Mouse (Mus musculus): ENCODE measurements around the gene Zfp91. TPM values are rescaled to one million over a fixed set of nuclear protein-coding genes. Genes with fewer than 3 reads are reported as not detected.

Zfp91 gene
- total RNA-seq (2021), result 10 to 100 TPM; 76.2 to 77.0 TPM

- peak; percentile 95 for DNase-seq (ENCODE audit: low spot score)
- intact Hi-C loops (cut with DNase I), result loop anchor here (5.0 to 10.0 kb wide), 4 partner anchors 203 to 881 kb away; partner anchors contain the start of gene Patl1
Observed at GRCm38 (mm10) chr19:12795511-12796327, at the start of gene Zfp91, which contains the start of gene Lpxn. Zfp91 (minus strand) TSS chr19:12796126. Lpxn (plus strand) TSS chr19:12796193.

- intact Hi-C loops (cut with DNase I), result no loop called here
- DNase-seq (ENCODE audit: low spot score), result no peak
Observed at GRCm38 (mm10) chr19:12838507-12838906, 42.6 kb upstream of the Zfp91 start.

- intact Hi-C loops (cut with DNase I), result no loop called here
- DNase-seq (ENCODE audit: low spot score), result no peak
Observed at GRCm38 (mm10) chr19:12833625-12834024, 37.7 kb upstream of the Zfp91 start.

GRCm38 (mm10) chr19:12831559-12831958 is 35.6 kb upstream of the Zfp91 start:
- intact Hi-C loops (cut with DNase I), result no loop called here

GRCm38 (mm10) chr19:12830823-12831430 is 35.0 kb upstream of the Zfp91 start:
- intact Hi-C loops (cut with DNase I), result no loop called here
- no peak for DNase-seq (ENCODE audit: low spot score)

More at GRCm38 (mm10) chr19:12831559-12831958, 35.6 kb upstream of the Zfp91 start:
- DNase-seq (ENCODE audit: low spot score), result no peak

GRCm38 (mm10) chr19:12824549-12824948 is 28.6 kb upstream of the Zfp91 start:
- DNase-seq (ENCODE audit: low spot score), result no peak
- intact Hi-C loops (cut with DNase I), result loop anchor here (5.0 kb wide), 1 partner anchor 232 kb away; no protein-coding TSS in a partner anchor

- intact Hi-C loops (cut with DNase I), result loop anchor here (1.0 to 5.0 kb wide), 3 partner anchors 58 to 302 kb away; no protein-coding TSS in a partner anchor
- no peak for DNase-seq (ENCODE audit: low spot score)
Observed at GRCm38 (mm10) chr19:12820383-12820782, 24.5 kb upstream of the Zfp91 start.

GRCm38 (mm10) chr19:12818507-12818906 is 22.6 kb upstream of the Zfp91 start:
- DNase-seq (ENCODE audit: low spot score), result no peak
- intact Hi-C loops (cut with DNase I), result loop anchor here (5.0 kb wide), 1 partner anchor 96 kb away; no protein-coding TSS in a partner anchor

- intact Hi-C loops (cut with DNase I), result no loop called here
- DNase-seq (ENCODE audit: low spot score), result no peak
Observed at GRCm38 (mm10) chr19:12813883-12814282, 18.0 kb upstream of the Zfp91 start.

- DNase-seq (ENCODE audit: low spot score), result no peak
- intact Hi-C loops (cut with DNase I), result no loop called here
Observed at GRCm38 (mm10) chr19:12812644-12813364, 16.9 kb upstream of the Zfp91 start.

- DNase-seq (ENCODE audit: low spot score), result no peak
- intact Hi-C loops (cut with DNase I), result no loop called here
Observed at GRCm38 (mm10) chr19:12806214-12806613, 10.3 kb upstream of the Zfp91 start.

- DNase-seq (ENCODE audit: low spot score), result no peak
- intact Hi-C loops (cut with DNase I), result no loop called here
Observed at GRCm38 (mm10) chr19:12805730-12806129, 9.8 kb upstream of the Zfp91 start.

- intact Hi-C loops (cut with DNase I), result no loop called here
- no peak for DNase-seq (ENCODE audit: low spot score)
Observed at GRCm38 (mm10) chr19:12804237-12804636, 8.3 kb upstream of the Zfp91 start.

GRCm38 (mm10) chr19:12802830-12803229 is 6.9 kb upstream of the Zfp91 start:
- intact Hi-C loops (cut with DNase I), result no loop called here
- no peak for DNase-seq (ENCODE audit: low spot score)

GRCm38 (mm10) chr19:12801046-12801445 is 5.1 kb upstream of the Zfp91 start:
- DNase-seq (ENCODE audit: low spot score), result no peak
- intact Hi-C loops (cut with DNase I), result no loop called here

GRCm38 (mm10) chr19:12800621-12801020 is 4.7 kb upstream of the Zfp91 start:
- intact Hi-C loops (cut with DNase I), result no loop called here
- no peak for DNase-seq (ENCODE audit: low spot score)

GRCm38 (mm10) chr19:12799081-12799480 is 3.2 kb upstream of the Zfp91 start:
- no peak for DNase-seq (ENCODE audit: low spot score)
- intact Hi-C loops (cut with DNase I), result loop anchor here (5.0 to 10.0 kb wide), 4 partner anchors 207 to 884 kb away; partner anchors contain the start of gene Patl1

- no peak for DNase-seq (ENCODE audit: low spot score)
- intact Hi-C loops (cut with DNase I), result loop anchor here (5.0 to 10.0 kb wide), 4 partner anchors 206 to 884 kb away; partner anchors contain the start of gene Patl1
Observed at GRCm38 (mm10) chr19:12798404-12798803, 2.5 kb upstream of the Zfp91 start.

- intact Hi-C loops (cut with DNase I), result loop anchor here (1.0 to 10.0 kb wide), 5 partner anchors 75 to 882 kb away; partner anchors contain the start of gene Patl1
Observed at GRCm38 (mm10) chr19:12797071-12797470, 1.1 kb upstream of the Zfp91 start.

More at GRCm38 (mm10) chr19:12797071-12797470, 1.1 kb upstream of the Zfp91 start:
- no peak for DNase-seq (ENCODE audit: low spot score)

Measured in heart, postnatal 25 days (tissue).